ENCODE assay signal across 12 mouse cellular contexts in the genomic region with DNA sequence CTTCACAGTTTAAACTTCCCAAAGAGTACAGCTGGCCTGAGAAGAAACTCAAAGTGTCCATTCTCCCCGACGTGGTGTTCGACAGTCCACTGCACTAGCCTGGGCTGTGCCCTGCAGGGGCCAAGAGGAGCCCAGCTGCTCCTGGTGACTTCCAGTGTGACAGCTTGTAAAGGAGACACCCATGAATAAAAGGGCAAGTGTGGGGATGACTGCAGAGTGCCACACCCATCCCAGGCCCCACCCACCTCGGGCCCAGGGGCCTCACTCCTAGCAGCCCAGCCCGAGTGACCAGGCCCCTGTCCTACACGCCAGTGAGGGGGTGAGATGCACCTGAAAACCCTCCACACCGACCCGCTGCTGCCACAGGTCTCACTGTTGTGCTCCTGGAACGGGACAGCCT. TPM values are rescaled to one million over a fixed set of nuclear protein-coding genes. Genes with fewer than 3 reads are reported as not detected.
DNase-seq lines count a peak whose midpoint lies in the region; ATAC-seq and TF ChIP-seq lines count a peak whose summit lies in the region.
"Had no signal": no experiment of that assay in that cellular context is flagged by ENCODE, and none has a peak within 500 bp of the region (broad histone marks: within the 10 kb centered on the region; RNA-seq: fewer than 3 reads in every experiment).

No protein-coding gene starts in this region.

- H3K36me3 ChIP-seq in heart, embryonic 14.5 days (ENCODE audit: control insufficient read depth, insufficient read depth, low read length): peaks cover 12% of the 10 kb centered on the region
- H3K36me3 ChIP-seq in megakaryocyte, embryonic 14.5 days (replicated peaks; ENCODE audit: low read length): peaks cover 69% of the 10 kb centered on the region
- peaks cover 12% of the 10 kb centered on the region; the same call in 1 of the 2 replicates for H3K36me3 ChIP-seq in intestine, postnatal 0 days (ENCODE audit: control insufficient read depth, insufficient read depth)
- H3K36me3 ChIP-seq in myocyte (ENCODE audit: control insufficient read depth, insufficient read depth): no peaks in the 10 kb centered on the region

- TF ChIP-seq CTCF in intestine, postnatal 0 days (IDR thresholded peaks at IDR 0.05; ENCODE audit: low read depth): no peak

- H3K4me3 ChIP-seq in heart, embryonic 14.5 days (ENCODE audit: control insufficient read depth in 1 of 2, insufficient read depth in 1 of 2, low read depth in 1 of 2, low read length in 2 of 2): no peak overlapping the region
- peak overlapping the region; percentile 64 for H3K4me3 ChIP-seq in megakaryocyte, embryonic 14.5 days (replicated peaks)
- H3K4me3 ChIP-seq in intestine, postnatal 0 days (ENCODE audit: low read depth, low read length): no peak overlapping the region
- H3K4me3 ChIP-seq in myocyte: no peak overlapping the region
- H3K4me3 ChIP-seq: forebrain, embryonic 13.5 days had no signal

- H3K27me3 ChIP-seq in heart, embryonic 14.5 days (ENCODE audit: control insufficient read depth, insufficient read depth, low read length): no peaks in the 10 kb centered on the region
- H3K27me3 ChIP-seq in megakaryocyte, embryonic 14.5 days (replicated peaks): no peaks in the 10 kb centered on the region
- no peaks in the 10 kb centered on the region for H3K27me3 ChIP-seq in intestine, postnatal 0 days (replicated peaks; ENCODE audit: control insufficient read depth, insufficient read depth, low read length)
- no peaks in the 10 kb centered on the region for H3K27me3 ChIP-seq in myocyte (ENCODE audit: control insufficient read depth, insufficient read depth, insufficient read length)
- H3K27me3 ChIP-seq: forebrain, embryonic 13.5 days had no signal

- peak overlapping the region; percentile 47; the same call in 1 of the 2 replicates for H3K9ac ChIP-seq in heart, embryonic 14.5 days (ENCODE audit: low read length)
- no peak overlapping the region for H3K9ac ChIP-seq in intestine, postnatal 0 days (ENCODE audit: low read depth, low read length)
- H3K9ac ChIP-seq: forebrain, embryonic 13.5 days had no signal

- no peak for DNase-seq in heart, adult 8-10 months (ENCODE audit: low spot score)
- no peak for DNase-seq in ovary, postnatal 36 days (ENCODE audit: low spot score)
- DNase-seq: adrenal gland, postnatal 25 days; cerebellum, adult 11 months; left cerebral cortex, postnatal 4 days; thymus, adult 18-20 months had no signal

- no peak overlapping the region for H3K4me2 ChIP-seq in heart, embryonic 14.5 days (ENCODE audit: low read length)
- H3K4me2 ChIP-seq in intestine, postnatal 0 days (replicated peaks; ENCODE audit: low read depth): no peak overlapping the region
- H3K4me2 ChIP-seq in myocyte (ENCODE audit: low read depth): peak overlapping the region; percentile 78
- H3K4me2 ChIP-seq: forebrain, embryonic 13.5 days had no signal

- 54% methylated on average over 9 of the region's 9 CpGs for WGBS in heart, embryonic 14.5 days
- WGBS in intestine, postnatal 0 days: 45% methylated on average over 9 of the region's 9 CpGs

- ATAC-seq in heart, embryonic 14.5 days (ENCODE audit: insufficient number of reproducible peaks, insufficient read depth, low FRiP score, low read depth): no peak
- ATAC-seq in megakaryocyte, adult 5-6 weeks (ENCODE audit: poor library complexity, severe bottlenecking): no peak
- ATAC-seq in intestine, postnatal 0 days: peak; percentile 51
- ATAC-seq: forebrain, embryonic 13.5 days had no signal

- peak overlapping the region in 1 of 2 experiments; percentile 93; a peak in 2 of 4 replicates for H3K27ac ChIP-seq in heart, embryonic 14.5 days (replicated peaks in 1 of 2; ENCODE audit: control insufficient read depth in 1 of 2, insufficient read depth in 1 of 2, low read depth in 2 of 2, low read length in 2 of 2)
- H3K27ac ChIP-seq in intestine, postnatal 0 days (ENCODE audit: low read depth, low read length): peak overlapping the region; percentile 46; the same call in 1 of the 2 replicates
- H3K27ac ChIP-seq: forebrain, embryonic 13.5 days had no signal

- peaks cover 68 to 86% of the 10 kb centered on the region in 2 experiments for H3K4me1 ChIP-seq in heart, embryonic 14.5 days (ENCODE audit: control insufficient read depth in 2 of 2, insufficient read depth in 2 of 2, low read length in 2 of 2)
- H3K4me1 ChIP-seq in megakaryocyte, embryonic 14.5 days: peaks cover 99% of the 10 kb centered on the region
- peaks cover 23% of the 10 kb centered on the region for H3K4me1 ChIP-seq in intestine, postnatal 0 days (replicated peaks; ENCODE audit: control insufficient read depth, insufficient read depth, low read length)

- H3K79me2 ChIP-seq in myocyte (ENCODE audit: control insufficient read depth, insufficient read depth): no peaks in the 10 kb centered on the region

- H3ac ChIP-seq in myocyte (ENCODE audit: control insufficient read depth, insufficient read length): no peak overlapping the region

- no peaks in the 10 kb centered on the region for H3K9me3 ChIP-seq in heart, embryonic 14.5 days (ENCODE audit: control insufficient read depth, low read length)
- no peaks in the 10 kb centered on the region for H3K9me3 ChIP-seq in megakaryocyte, embryonic 14.5 days
- no peaks in the 10 kb centered on the region for H3K9me3 ChIP-seq in intestine, postnatal 0 days (ENCODE audit: control insufficient read depth)
- H3K9me3 ChIP-seq: forebrain, embryonic 13.5 days had no signal

- TF ChIP-seq POLR2A in myocyte (IDR thresholded peaks at IDR 0.05; ENCODE audit: insufficient read length, low read depth): peak; percentile 55

TF ChIP-seq in myocyte, 11 proteins besides CTCF, POLR2A, EP300 and RAD21:
- TF ChIP-seq REST (IDR thresholded peaks at IDR 0.05; ENCODE audit: insufficient read depth, insufficient read length) (no peak), SRF (IDR thresholded peaks at IDR 0.05; ENCODE audit: control insufficient read depth, insufficient read length, low read depth) (no peak), E2F4 (IDR thresholded peaks at IDR 0.05; ENCODE audit: insufficient read depth) (no peak), TCF3 (IDR thresholded peaks at IDR 0.05; ENCODE audit: insufficient read length, low read depth) (no peak), USF1 (IDR thresholded peaks at IDR 0.05; ENCODE audit: low read depth) (no peak), MYOG (IDR thresholded peaks at IDR 0.05; ENCODE audit: control insufficient read depth in 1 of 3, insufficient read depth in 1 of 3, insufficient read length in 2 of 3, low read depth in 2 of 3) (peak in 2 of 3 experiments; percentile 20 to 76), CEBPB (IDR thresholded peaks at IDR 0.05; ENCODE audit: insufficient read depth, poor library complexity, severe bottlenecking) (no peak), POLR2AphosphoS2 (IDR thresholded peaks at IDR 0.05; ENCODE audit: insufficient read length, low read depth) (peak; percentile 23), MYOD1 (IDR thresholded peaks at IDR 0.05; ENCODE audit: control insufficient read depth in 1 of 3, insufficient read length in 2 of 3, low read depth in 2 of 3) (peak; percentile 16 to 75 (median 46))
TF ChIP-seq in myocyte: peak in this region for 3.

RNA-seq across cellular contexts. Expression of a gene that starts 15.7 kb away (rescaled TPM):
- 23.4 TPM in 2 replicates for polyA plus RNA-seq in heart, embryonic 14.5 days (2014; fragmentation: Nextera tagmentation; extraction: Ambion mirVana)
- total RNA-seq in heart, adult 8-10 months (2022): 10 to 100 TPM; 31.5 to 38.8 (median 37.6) TPM
- polyA plus RNA-seq in megakaryocyte, embryonic 14.5 days (2012; ENCODE audit: insufficient read depth, low replicate concordance): 207 and 435 TPM in 2 replicates
- 14.1 and 18.2 TPM in 2 replicates for total RNA-seq in megakaryocyte, adult 5-6 weeks (2015)
- 18.0 and 20.1 TPM in 2 replicates for total RNA-seq in megakaryocyte, adult 5-6 weeks (2017)
- polyA plus RNA-seq in intestine, postnatal 0 days (2015; fragmentation: Nextera tagmentation; extraction: Ambion mirVana): 16.7 and 17.1 TPM in 2 replicates
- 42.3 TPM for polyA plus RNA-seq in myocyte (2012; fragmentation: generic; extraction: Trizol)
